Mouse (Mus musculus) thymus, adult 18-20 months (tissue): ENCODE results near the gene Il17f.
"Not testable (repeated sequence)": the region's sequence is repeated elsewhere in the genome, so short reads cannot be mapped to it uniquely, and the experiment has no call there.

Experiments
- DNase-seq, 2 experiments: peaks; one replicate each; pipeline ENCODE4 v3.0.0; 2022; ENCODE audit warnings: mixed read lengths in 2 of 2

The Il17f gene

DNA sequence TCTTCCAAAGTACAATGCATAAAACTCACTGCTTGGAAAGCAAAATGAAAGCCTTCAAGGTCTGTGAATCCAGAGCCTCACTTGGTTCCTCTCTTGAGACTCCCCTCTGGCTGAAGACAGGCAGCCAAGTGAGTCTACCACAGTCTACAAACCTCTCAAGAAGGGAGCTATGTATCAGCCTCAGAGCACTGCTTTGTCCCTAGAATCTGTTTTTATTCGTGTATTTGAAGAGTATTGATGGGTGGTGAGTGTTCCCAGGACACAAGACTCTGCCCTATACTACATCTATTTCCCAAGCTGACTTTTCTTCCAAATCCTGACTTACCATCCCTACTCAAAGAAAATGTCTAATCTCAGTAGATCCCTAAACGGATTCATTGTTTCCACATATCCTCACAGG is 12.1 kb downstream of the Il17f start:
- DNase-seq, result no peak

DNA sequence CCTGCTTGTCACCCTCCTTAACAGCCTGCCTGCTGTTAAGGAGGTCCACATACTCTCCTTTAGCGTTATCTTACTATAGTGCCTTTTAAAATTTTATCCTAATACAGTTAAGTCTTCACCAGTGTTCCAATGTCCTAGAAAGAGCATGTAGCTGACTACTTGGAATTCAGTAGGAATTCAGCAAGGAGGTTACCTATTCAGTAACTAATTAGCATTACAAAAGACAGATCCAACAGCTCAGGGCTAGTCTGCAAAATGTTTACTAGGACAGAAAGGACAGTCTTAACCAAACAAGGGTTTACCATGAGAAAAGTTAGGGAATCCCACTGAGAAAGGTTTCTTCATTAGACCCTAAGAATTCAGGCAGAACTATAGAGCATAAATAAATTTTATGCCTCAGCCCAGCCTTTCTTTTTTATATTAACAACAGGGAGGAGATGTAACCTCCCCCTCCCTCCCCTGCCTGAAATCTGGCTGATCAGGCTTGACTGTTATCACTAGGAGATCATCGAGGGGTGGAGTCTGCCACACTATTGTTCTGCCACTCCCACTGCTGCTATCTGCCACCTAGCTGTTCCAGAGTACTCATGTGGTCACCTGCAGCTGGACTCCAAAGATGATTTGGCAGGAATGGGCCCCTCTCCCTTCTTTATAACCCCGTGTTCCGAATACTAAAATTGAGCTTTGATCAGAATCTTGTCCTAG is 16.2 kb downstream of the Il17f start:
- DNase-seq, result not testable (repeated sequence)

- DNase-seq, result no peak
These were observed 23.9 kb downstream of the Il17f start for GRCm38 (mm10) chr1:20766526-20766925.

DNA sequence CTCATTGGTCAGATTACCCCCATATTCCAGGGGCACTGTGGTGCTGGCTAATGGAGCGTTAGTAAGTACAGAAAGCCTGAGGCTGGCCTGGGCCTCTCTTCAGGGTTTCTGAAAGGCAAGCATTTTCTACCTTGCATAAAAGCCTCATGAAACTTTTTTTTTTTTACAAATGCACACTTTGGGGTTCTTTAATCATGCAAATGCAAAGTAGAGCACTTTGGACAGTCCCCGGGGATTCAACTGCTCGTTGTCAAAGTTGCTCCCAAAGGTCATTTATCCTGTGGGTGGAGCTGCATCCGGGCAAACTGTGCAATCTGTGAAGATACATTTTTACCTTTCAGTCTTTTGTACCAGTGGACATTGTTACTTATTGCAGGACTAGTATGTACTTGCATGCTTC is 29.0 kb downstream of the Il17f start:
- DNase-seq, result no peak

DNA sequence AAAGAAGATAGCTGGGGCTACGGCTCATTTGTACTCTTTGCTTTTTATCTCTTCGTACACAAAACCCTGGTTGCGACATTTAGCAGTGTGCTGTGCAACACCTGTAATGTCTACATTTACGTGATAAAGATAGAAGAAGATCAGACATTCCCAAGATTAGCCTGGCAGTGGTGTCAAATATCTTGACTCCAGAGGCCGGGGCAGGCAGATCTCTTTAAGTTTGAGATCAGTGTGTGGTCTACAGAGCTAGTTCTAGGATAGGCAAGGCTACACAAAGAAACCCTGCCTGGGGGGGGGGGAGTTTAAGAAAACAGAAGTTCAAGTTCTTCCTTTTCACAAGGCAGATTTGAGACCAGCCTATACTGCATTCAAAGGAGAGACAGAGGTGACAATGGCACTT is 30.1 kb downstream of the Il17f start:
- DNase-seq, result no peak

- DNase-seq, result no peak
These were observed 30.6 kb downstream of the Il17f start for GRCm38 (mm10) chr1:20759799-20760198.

DNA sequence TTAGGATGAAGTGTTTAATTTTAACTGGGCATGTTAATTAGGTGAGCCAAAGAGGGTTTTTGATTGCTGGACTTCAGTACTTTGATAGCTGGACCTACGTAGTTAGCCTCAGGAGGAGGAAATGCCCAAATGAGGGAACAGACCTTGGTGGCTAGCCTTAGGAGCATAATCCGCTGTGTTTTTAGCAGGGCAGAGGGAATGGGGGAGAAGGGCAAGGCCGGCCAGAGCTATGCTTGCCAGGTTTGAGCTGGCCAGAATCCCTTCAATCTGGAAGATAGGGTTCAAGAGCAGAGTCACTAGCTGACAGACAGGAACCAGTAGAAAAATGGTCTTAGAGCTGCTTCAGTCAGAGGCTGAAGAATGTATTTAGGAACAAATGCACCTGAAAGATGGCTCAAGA is 32.8 kb downstream of the Il17f start:
- no peak for DNase-seq

DNA sequence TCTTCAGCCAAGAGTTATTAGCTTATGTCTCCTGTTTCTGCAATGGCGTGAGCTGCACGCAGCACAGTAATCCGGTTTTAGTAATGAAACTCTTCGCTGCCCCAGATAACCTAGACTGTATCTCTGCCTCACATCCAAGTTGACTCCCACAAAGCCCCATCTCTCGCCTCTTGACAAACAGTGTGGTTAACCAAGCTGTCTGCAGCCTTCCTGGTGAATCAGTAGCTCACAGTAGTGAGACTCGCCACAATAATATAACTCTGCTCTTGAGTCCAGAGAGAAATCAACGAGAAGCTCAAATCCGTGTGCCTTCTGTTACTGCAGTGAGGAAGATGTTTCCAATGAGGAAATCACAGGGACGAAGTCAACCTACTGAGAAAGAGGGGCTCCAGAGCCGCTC is 36.0 kb downstream of the Il17f start:
- DNase-seq, result no peak

DNA sequence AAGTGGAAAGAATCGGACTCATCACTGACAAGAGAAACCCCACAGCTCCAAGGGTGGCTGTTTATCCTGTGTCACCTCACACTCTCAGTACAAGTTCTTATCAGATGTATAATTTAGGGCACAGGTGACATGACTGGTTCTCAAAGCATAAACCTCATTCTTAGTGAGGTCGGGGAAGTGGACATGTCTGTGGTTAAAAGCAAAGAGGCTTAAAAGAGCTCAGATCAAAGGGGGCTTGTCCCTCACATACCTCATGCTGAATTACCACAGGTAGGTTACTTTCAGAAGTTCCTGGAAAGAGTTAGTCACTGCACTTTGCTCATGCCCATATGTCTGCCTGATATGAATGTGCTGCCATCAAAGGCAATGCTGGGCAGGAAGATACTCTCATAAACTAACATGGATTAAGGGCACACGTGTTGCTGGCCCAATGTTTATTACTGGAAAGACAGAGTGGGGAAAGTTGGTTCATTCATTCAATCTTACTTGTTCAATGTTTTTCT is 49.9 kb downstream of the Il17f start:
- DNase-seq, result no peak

DNA sequence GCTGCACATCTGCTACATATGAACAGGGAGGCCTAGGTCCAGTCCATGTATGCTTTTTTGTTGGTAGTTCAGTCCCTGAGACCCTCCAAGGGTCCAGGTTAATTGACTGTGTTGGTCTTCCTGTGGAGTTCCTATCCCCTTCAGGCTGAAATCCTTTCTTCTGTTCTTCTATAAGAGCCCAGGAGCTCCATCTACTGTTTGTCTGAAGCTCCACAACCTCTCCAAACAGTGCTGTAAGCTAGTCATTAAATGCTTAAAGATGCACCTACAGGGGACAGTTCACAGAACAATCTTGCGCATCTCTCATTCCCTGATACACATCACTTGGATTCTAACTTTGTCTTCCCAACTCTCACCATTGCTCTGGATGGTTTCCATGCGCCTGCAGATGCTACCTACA is 51.9 kb downstream of the Il17f start:
- DNase-seq, result no peak

GRCm38 (mm10) chr1:20736572-20736971 is 53.8 kb downstream of the Il17f start:
- no peak for DNase-seq

DNA sequence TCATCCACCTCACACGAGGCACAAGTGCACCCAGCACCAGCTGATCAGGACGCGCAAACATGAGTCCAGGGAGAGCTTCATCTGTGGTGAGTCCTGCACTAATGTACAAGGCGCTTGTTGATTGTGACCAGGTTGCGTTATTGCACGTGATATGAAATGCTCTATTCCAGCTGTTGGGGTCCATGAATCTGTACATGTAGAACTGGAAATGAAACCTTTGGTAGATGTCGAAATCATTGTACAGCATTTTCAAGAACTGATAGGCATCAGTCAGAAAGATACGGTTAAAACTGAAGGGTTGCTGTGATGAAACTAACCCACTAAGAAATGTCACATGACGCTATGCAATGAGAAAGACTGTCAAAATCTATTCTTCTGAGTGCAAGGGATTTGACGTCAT is 59.5 kb downstream of the Il17f start, which contains the start of gene Il17a:
Gene Il17a, plus strand, starts transcription at position 3 of the 400 bp plus-strand sequence.
- no peak for DNase-seq
